Mouse (Mus musculus): ENCODE measurements at regions not wholly inside any gene's neighbourhood (a gene's known extent, or its start where the extent isn't known, plus 50 kb on each side); places are given as distances from the start of the nearest gene placed in this dataset.

GRCm38 (mm10) chr8:26706048-26706767 lies 270.9 kb upstream of the Zfp703 start:
- DNase-seq: no peak

- no peak for DNase-seq
Observed at GRCm38 (mm10) chr8:26706768-26707156, 270.4 kb upstream of the Zfp703 start.

- no peak for DNase-seq
Observed at GRCm38 (mm10) chr8:26713836-26714235, 263.3 kb upstream of the Zfp703 start.

GRCm38 (mm10) chr8:26714714-26715113 lies 262.4 kb upstream of the Zfp703 start:
- DNase-seq: no peak

- DNase-seq: no peak
Observed at GRCm38 (mm10) chr8:26718409-26719355, 258.4 kb upstream of the Zfp703 start.

- no peak for DNase-seq
Observed at GRCm38 (mm10) chr8:26722766-26723165, 254.4 kb upstream of the Zfp703 start.

- DNase-seq: no peak
Observed at GRCm38 (mm10) chr8:26724628-26725027, 252.5 kb upstream of the Zfp703 start.

- DNase-seq: no peak
Observed at GRCm38 (mm10) chr8:26725521-26725920, 251.6 kb upstream of the Zfp703 start.

GRCm38 (mm10) chr8:26729351-26729750 lies 247.8 kb upstream of the Zfp703 start:
- DNase-seq: no peak

GRCm38 (mm10) chr8:26731111-26731510 lies 246.0 kb upstream of the Zfp703 start:
- DNase-seq: no peak

- DNase-seq: no peak
Observed at GRCm38 (mm10) chr8:26744424-26744823, 232.7 kb upstream of the Zfp703 start.

- no peak for DNase-seq
Observed at GRCm38 (mm10) chr8:26746811-26747210, 230.3 kb upstream of the Zfp703 start.

- no peak for DNase-seq
Observed at GRCm38 (mm10) chr8:26747241-26747972, 229.7 kb upstream of the Zfp703 start.

- DNase-seq: no peak
Observed at GRCm38 (mm10) chr8:26748161-26748971, 228.8 kb upstream of the Zfp703 start.

GRCm38 (mm10) chr8:26748972-26749291 lies 228.2 kb upstream of the Zfp703 start:
- DNase-seq: no peak

GRCm38 (mm10) chr8:26750120-26750519 lies 227.0 kb upstream of the Zfp703 start:
- DNase-seq: no peak

GRCm38 (mm10) chr8:26751651-26752050 lies 225.5 kb upstream of the Zfp703 start:
- no peak for DNase-seq

- DNase-seq: no peak
Observed at GRCm38 (mm10) chr8:26756452-26756851, 220.7 kb upstream of the Zfp703 start.

GRCm38 (mm10) chr8:26760726-26761125 lies 216.4 kb upstream of the Zfp703 start:
- no peak for DNase-seq

GRCm38 (mm10) chr8:26762942-26763778 lies 214.0 kb upstream of the Zfp703 start:
- DNase-seq: no peak

- DNase-seq: no peak
Observed at GRCm38 (mm10) chr8:26768474-26769229, 208.5 kb upstream of the Zfp703 start.

Data from thymus, postnatal 36 days (tissue).